Mouse (Mus musculus) thymus, postnatal 10 days (tissue): ENCODE data around the gene Dnah7a.
A peak's percentile ranks its signal among the peaks of the same experiment; 100 is the strongest.
"Not testable (repeated sequence)": the region's sequence is repeated elsewhere in the genome, so short reads cannot be mapped to it uniquely, and the experiment has no call there.

Experiments used
- DNase-seq, 2 experiments: peaks; one replicate each; pipeline ENCODE4 v3.0.0; 2021; ENCODE audit warnings: low spot score in 2 of 2

Gene Dnah7a

DNA sequence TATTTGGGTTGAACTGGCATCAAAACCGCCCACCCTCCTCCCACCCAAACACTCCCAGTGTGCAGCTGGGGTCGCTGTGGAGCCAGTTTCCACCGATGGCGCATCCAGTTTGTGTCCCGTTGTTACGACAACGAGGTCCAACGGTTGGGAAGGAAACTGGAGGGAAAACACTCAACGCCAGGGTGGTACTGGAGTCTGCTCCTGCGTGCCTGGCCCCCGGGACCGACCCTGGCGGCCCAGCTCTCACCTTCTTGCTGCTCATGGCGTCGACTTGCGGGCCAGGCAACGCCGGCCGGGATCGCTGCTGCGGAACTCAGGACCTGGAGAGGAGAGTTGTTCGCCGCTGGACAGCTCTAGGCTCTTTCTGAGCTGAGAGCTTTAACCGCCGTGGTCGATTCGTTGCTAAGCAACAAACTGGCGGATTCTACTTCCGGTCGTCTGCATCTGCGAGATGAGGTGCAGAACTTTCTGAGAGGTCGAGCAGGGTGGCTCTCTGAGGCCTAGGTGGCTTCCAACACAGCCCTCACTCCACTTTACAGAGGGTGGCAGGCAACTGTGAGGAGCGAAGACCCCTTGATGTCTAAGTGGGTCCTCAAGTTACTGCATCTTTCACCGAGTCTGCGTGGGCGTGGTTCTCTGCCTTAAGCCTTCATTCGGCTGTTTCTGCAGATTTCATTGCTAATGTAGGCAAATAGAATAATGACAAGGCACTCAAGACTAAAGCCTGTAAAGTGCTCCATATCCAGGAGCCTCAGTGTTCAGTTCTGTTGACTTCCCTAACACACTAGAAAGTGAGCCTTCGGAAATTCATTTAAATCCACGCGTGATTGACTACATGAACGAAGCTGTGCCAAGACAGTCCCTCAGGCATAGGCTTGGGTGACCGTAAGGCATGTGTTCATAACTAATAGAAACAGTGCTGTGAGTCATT, at the start of gene Dnah7a:
Dnah7a (minus strand) TSS at position 354 of the 931 bp plus-strand sequence.
- DNase-seq = peak; percentile 25 to 46

DNA sequence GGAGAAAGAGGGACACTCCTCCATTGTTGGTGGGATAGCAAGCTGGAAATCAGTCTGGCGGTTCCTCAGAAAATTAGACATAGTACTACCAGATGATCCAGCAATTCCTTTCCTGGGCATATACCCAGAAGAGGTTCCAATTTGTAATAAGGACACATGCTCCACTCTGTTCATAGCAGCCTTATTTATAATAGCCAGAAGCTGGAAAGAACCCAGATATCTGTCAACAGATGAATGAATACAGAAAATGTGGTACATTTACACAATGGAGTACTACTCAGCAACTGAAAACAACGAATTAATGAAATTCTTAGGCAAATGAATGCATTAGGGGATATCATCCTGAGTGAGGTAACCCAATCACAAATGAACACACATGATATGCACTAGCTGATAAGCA, 46.9 kb upstream of the Dnah7a start:
- DNase-seq = not testable (repeated sequence)

DNA sequence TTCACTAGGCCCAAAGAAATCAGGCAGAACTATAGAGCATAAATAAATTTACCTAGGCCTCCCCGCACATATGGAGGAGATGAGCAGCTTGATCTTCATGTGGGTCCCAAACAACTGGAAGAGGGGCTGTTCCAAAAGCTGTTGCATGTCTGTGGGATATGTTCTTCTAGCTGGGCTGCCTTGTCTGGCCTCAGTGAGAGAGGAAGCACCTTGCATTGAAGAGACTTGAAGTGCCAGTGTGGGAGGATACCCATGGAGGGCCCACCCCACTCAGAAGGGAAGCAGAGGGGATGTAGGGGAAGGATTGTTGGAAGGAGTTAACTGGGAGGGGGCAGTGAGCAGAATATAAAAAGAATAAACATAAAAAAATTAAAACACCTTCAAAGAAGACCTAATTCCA, 44.6 kb upstream of the Dnah7a start:
- no peak for DNase-seq

DNA sequence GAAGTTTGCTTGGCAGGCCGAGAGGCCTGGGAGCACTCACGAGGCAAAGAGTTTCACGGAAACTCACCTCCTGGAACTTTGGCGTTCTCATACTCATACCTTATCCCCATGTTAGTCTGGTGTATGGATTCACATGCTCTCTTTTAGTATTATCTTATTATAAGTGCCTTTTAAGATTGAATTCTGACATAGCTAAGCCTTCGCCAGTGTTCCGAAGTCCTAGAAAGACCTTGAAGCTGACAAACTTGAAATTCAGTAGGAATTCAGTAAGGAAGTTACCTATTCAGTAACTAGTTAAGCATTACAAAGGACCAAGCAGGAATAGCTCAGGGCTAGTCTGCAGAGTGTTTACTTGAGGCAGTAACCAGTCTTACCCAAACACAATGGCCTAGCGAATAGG, 44.1 kb upstream of the Dnah7a start:
- not testable (repeated sequence) for DNase-seq

DNA sequence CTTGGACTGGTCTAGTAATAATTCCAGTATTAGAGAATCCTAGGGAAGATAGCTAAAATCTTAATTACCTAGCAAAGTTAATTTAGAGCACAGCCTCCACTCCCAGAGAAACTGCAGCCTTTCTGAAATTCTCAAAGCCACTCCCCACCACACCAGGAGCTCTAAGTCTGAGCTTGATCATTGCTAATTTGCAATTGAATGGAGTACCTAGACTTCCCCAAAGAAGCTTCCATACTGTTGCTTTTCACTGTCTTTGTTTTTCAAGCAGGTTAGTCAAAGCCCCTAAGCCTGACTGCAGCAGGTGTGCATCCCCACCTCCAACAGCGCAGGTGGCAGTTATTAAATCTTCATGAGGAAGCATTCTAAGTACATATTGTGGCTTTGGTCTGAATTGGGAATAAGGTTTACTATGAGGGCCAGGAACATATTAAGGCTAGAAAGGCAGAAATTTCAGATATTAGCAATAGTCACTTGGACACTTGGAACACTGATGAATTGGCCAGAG, 43.3 kb upstream of the Dnah7a start:
- not testable (repeated sequence) for DNase-seq

DNA sequence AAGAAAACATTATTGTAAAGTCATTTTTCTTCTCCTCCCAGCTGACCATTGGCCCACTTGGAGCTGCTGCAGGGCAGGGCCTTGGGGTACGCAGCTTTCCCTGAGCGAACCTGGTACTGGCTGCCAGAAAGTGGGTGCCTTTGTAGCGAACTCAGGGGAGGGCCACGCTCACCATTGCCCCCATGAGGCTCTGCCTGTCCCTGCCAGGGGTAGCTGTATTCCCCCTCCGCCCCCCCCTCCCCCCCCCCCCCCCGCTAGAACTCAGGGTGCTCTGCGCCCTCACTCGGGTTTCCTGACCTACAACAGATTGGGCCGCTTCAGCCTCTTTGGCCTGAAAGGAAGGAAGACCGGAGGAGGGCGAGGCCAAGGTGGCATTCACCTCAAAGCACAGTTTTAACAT, 42.0 kb upstream of the Dnah7a start:
- no peak for DNase-seq

DNA sequence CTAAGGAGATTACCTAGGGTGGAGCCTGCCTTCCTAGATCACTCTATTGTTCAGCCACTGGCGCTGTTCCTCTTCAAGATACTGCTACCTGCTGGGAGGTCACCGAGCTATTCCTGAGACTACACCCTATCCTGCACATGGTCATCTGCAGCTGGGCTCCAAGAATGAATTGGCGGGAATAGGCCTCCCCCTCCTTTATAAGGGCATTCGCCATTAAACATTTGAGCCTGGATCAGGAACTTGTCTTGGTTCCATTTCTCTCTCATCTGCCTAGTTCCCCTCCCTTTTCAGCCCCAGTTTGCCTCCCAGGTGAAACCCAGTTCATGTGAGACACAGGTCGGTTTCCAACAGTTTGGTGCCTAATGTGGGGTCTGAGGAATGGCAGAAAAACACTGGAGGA, 39.4 kb upstream of the Dnah7a start:
- no peak for DNase-seq

DNA sequence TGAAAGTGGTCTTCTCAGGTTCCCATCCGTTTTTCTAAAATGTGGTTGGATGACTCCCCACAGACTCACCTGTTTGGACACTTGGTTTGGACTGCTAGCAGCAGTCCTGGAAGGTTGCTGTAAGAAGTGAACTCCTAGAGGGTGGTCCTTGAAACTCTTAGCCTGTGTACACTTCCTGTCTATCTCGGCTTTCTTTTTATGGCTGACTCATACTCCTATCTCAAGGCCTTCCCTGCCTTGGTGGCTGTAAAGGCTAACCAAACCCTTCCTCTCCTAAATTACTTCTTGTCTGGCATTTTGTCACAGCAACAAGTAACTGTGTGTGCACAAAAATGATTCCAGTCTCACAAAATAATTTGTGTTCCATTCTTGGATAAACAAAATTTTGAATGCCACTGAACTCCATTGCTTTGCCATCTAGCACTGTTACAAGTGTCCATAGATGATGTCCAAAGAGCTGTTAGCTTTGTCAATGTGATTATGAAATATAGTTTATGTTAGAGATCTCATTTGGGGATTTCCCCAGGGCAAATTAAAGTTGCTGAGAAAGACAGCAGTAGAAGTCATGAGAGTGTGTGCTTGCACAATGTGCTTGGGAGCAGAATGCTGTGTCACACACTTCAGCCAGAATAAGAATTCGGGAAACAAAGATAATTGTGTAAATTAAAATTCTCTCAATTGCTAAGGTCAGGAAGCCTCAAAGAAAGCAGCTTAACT, 35.3 kb upstream of the Dnah7a start:
- DNase-seq = no peak

DNA sequence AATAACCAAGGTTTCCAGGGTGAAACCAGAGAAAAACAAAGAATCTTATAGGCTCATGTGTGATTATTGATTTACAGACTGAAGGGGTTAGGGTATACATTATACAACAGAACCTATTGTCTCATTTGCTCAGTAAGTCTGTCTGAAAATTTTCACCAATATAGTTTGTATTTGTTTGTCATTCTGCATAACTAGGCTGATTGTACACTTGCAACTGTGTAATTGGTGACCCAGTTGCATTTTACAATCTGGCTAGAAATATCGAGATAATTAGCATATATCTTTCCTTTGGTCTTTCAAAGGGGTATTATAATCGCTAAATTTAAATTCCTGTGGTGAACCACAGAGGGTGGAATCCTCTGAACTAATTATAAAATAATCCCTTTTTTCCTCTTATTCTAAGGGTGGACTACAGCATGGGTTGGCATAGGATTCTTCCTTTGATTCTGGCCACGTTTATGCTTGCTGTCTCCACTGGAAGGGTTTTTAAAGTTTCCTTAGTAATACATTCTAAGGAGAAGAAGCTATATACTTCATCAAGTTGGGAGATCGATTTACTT, 34.3 kb upstream of the Dnah7a start:
- DNase-seq = no peak

DNA sequence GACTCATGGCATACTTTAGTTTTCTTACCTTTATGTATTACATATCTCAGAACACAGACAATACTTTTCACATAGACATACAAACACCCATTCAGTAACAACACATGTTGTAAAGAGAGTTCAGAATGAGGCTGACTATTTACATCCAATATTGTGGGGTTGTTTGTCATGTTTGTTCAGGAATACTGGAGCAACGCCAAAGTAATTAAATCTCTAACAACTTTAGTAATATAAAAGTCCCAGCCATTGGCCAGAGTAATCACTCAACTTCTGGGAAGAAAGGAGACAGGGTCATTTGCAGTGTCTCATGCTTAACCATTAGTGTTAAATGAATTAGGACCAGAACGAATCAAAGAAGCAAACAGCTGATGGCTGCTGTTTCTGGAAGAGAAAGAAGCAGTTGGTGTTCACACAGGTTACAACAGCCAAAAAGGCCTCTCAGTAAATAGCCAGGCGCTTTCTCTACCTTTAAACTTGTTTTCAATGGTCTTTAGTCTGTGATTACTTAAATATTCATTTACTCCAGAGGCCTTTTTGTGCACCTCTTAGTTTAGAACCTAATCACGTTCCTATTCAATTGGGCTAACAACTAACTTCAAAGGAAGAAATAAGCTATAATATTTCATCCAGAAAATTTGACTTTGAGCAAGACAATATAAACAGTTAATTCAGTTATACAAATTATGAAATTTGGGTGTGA, 33.6 kb upstream of the Dnah7a start:
- not testable (repeated sequence) for DNase-seq

DNA sequence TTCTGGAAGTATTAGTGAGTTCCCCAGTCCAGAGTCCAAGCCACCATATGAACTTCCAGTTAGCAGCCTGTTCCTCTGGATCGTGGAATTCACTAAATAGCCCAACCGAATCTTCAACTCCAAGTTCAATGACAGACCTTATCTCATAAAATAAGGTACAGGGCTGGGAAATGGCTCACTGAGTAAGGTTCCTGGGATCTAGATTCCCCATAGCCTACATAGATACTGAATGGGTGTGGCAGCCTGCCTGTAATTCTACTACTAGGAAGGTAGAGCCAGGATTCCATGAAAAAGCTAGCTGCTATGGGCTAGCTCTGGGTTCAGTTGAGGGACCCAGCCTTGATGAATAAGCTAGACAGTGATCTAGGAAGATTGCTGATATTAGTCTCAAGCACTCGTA, 30.0 kb upstream of the Dnah7a start:
- DNase-seq = no peak

DNA sequence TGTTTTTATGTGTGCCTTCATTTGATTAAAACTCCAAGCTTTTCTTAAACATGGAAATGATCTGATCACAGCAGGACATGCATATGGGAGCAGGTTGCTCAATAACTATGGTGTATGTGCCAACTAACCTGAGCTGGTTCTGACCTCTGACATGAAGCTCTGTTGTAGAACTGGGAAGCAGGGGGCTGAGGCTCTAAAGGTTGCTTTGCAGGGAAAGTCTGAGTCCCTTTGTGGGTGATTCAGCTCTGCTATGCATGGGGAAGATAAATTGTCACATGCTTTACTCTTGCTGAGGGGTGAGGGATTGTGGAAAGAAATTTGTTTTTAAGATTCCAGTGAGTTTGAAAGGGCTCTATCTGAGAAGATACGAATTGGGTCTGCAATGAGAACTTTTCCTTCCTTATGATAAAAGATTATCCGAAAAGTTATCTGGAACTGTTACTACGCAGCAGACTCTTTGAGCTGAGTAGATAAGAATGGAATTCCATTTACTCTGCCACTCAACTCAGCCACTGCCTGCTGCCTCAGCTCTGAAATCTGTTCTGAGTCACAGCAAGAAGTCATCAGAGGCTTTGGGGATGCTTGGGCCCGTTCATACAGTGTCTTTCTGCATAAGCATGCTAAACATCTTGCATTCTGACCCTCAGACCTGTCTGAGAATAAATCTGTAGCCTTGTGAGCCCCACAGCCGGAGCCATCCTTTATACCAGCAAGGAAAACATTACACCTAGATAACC, 22.1 kb upstream of the Dnah7a start:
- DNase-seq = no peak

DNA sequence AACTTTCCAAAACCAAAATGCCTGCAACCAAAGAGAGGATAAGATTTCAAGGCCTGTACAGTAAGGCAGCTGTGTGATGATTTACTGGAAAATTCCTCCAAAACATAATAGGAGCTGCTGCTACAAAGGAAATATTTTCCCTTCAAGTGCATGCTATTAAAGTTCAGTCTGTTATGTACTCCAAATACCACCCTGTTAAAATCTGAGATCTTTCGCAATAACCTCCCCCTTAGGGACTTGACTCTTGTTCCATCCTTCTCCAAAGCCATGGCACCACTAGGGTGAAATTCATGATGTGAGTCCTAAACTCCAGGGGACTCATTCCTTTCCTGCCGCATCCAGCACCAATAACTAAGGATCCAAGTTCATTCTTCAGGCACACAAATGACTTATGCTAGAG, 20.3 kb upstream of the Dnah7a start:
- DNase-seq = no peak

DNA sequence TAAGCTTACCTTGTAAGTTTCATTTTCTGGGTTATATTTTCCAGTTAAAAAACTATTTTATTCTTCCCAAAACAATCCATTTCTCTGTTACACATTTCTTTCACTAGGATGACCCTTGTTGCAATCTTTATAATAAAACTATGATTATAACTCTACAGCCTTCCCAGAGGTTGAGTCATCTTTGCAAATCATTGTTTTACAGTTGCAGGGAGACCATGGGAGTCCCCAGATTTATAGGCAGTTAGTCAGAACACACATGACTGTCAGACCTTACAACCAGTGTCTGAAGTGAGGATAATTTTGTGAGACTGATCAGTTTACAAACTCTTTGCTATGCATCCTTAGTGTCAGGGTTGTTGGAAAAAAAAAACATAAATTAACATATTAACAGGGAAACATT, 14.8 kb upstream of the Dnah7a start:
- DNase-seq = no peak

DNA sequence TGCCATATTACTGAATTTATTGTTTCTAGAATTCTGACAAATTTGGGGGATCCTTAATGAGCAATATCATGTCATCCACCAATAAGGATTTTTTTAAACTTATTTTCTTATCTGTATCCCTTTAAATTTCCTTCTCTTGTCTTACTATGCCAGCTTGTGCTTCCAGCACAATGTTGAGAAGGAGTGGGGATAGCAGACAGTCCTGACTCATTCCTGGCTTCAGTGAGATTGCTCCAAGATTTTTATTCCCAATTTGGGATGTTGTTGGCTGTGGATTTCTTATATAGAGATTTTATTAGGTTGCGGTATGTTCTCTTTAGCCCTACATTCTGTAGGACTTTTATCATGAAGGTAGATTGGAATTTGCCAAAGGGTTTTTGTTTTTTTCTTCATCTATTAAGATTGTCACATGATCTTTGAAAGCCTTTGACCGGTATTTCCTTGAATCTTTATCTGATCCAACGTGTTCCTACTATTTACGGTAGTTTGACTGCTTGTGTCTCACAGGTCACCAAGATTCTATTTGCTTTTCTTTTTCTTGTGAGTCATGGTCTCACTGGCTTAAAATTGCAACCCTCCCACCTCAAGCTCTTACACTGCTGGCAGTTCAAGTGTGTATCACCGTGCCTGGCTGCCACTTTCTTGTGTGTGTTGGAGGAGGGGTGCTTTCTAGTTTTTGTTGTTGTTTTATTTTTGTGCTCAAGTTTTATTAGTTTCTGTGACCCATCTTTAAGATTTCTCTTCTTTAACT, 14.2 kb upstream of the Dnah7a start:
- DNase-seq = no peak

DNA sequence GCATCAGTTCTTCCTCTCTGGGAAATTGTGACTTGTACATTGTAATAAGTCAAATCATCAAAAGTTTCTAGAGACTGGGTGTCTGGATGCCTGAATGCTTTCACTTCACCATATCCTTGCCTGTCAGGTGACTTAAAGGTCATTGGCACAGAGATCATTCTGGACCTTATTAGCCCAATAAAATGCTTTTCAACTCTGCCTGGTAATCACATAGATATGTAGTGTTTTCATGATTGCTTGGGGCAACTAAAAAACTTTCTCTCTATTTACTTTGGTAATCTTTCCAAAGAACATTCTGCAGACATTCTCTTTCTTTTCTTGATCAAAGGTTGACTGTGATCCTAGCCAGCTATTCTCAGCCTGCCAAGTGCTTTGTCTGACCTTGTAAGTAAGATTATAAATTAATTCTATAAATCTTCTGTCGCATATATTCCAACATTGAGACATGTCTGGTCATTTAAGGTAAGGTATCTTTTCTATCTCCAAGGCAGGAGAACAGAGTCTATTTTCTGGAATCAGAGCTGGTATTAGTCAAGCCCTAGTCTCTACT, 9.5 kb upstream of the Dnah7a start:
- DNase-seq = no peak

DNA sequence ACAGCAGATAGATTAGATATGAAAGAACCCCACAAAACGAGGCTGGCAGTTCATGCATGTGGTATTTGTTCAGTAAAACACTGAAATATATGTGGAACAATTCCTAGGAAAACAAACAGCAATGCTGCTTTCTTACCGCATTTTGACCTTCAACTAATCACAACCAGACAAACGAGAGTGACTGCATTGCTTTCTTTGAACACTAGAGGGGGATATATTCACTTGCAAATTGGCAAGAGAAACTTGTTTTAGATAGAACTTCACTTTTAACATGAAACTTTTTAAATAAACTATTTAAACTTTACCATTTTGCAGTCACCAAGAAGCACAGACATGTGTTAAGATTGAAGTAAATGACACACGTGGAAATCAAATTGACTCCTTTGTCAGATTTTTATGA, 8.9 kb upstream of the Dnah7a start:
- DNase-seq = peak in 1 of 2 experiments; percentile 77

DNA sequence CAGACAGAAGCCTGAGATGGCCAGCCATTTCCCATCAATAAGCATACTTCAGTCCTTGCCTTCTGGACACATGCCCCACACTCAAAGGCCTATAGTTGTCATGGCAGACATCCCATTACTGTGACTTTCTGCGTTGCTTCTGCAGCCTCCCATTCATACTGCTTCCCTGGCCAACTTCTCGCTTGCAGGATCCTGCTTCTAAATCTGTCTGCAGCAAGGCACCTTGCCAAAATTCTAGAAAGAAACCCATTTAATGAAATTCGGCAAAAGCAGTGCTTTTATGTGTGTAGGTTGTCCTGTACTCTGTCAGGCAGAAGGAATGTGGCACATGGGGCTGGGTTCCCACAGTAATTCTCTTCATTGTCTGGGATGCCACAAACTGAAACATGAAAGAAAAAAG, 6.8 kb upstream of the Dnah7a start:
- not testable (repeated sequence) for DNase-seq

DNA sequence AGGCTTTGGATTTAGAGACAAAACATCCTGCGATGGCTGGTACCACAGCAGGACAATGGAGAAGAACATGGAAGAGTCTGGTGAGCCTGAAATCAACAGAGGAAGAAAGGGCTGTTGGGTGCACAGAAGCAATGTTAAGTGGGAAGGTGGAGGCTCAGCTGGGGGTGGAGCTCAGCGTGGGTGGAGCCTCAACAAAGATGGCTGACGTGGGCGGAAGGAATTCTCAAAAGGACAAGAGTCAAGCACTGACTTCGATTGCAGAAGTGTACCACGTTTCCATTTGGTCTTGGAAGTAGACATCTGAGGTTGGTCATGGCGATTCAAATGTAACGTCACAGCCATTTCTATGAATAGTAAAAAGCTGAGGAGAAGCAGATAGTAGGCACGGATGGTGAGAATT, 4.5 kb upstream of the Dnah7a start:
- DNase-seq = no peak

DNA sequence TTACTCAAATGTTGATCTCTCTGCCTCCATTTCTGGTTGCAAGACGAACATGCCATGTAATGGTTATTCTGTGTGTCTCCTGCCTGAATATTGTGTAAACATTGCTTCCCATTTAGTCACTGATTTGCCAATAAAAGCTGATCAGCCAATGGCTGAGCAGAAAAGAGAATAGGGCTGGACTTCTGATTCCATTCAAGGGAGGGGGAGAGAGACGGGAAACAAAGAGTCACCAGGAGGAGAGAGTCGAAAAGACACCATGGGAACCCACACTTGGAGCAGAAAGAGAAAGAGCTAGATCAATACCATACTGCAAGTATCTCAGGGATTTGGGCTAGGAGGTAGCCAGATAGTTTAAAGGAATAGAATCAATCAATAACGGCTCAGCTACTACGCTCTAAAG, 3.0 kb upstream of the Dnah7a start:
- DNase-seq = not testable (repeated sequence)
